Mouse (Mus musculus): ENCODE measurements at regions not wholly inside any gene's neighbourhood (a gene's known extent, or its start where the extent isn't known, plus 50 kb on each side); places are given as distances from the start of the nearest gene placed in this dataset.

DNA sequence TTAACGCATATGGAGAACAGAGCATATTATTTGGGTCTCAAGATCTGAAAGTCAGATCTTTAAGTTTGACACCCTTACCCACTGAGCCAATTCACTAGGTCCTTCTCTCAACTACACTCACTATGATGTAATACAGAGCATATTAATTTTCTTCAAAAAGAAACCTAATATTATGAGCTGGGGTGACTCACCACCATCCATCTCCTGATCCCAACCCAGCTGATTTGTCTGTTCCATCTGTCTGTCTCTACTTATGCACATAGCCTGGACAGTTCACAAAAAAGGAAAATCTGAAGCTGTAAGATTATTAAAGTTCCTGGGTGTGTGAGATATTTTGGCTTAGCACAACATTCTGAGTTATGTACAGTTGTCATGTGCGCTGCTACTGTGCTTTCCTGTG is 108.2 kb upstream of the Rarb start:
- DNase-seq (ENCODE audit: extremely low spot score, low spot score): no peak

- peak; percentile 52 for DNase-seq (ENCODE audit: extremely low spot score, low spot score)
These were observed 82.7 kb upstream of the Rarb start for GRCm38 (mm10) chr14:16901534-16902147.

GRCm38 (mm10) chr14:16897747-16898544 is 79.0 kb upstream of the Rarb start:
- DNase-seq (ENCODE audit: extremely low spot score, low spot score): peak; percentile 17

DNA sequence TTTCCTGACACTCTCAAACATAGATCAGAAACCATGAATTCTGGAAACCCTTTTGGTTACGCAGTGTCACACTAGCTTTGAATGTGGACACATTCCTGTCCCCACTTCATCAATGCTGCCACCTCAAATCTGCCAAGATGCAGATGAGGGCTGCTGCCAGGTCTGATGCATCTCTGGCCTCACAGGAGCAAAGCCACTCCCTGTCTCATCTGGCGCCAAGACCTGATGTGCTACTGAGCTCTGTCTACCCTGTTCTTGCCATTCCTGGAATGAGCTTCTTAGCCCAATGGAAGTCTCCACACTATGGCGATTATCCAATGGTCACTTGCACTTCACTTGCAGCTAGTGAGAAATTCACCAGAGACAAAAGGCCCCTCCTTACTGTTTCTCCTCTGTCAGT is 78.0 kb upstream of the Rarb start:
- DNase-seq (ENCODE audit: extremely low spot score, low spot score): no peak

GRCm38 (mm10) chr14:16881249-16881648 is 62.3 kb upstream of the Rarb start:
- no peak for DNase-seq (ENCODE audit: extremely low spot score, low spot score)

DNA sequence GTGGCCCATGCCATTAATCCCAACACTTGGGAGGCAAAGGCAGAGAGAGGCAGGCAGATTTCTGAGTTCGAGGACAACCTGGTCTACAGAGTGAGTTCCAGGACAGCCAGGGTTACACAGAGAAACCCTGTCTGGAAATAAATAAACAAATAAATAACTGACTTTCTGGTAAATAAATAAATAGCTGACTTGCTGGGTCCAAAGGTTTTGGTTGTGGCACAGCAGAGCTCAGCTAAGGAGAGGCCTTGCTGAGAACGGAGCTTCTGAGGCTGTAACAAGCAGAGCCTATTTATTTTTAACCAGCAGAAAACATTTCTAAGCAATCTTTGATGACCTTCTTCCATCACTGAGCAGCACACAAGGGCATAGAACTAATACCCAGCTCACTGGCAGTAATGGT is 50.3 kb upstream of the Rarb start:
- DNase-seq (ENCODE audit: extremely low spot score, low spot score): no peak
